Mouse (Mus musculus) Patski (cell line): ENCODE measurements around the gene A930009A15Rik. TPM values are rescaled to one million over a fixed set of nuclear protein-coding genes. Genes with fewer than 3 reads are reported as not detected.

Experiments used
- ATAC-seq: fragments of 100-300 bp; one replicate; pipeline ENCODE4 v1.8.0; 2021
- CTCF ChIA-PET: fragments of 350-600 bp; sonication (Branson Sonifier 250); formaldehyde crosslinking; loops from one replicate; lab custom pipeline; 2022; ENCODE audit warnings: inconsistent platforms; lab: Charles Lee
- POLR2A ChIA-PET: fragments of 350-600 bp; sonication (Branson Sonifier 250); formaldehyde crosslinking; loops from one replicate; lab custom pipeline; 2022; ENCODE audit warnings: antibody characterized with exemption, inconsistent platforms; lab: Charles Lee
- DNase-seq: peaks from one replicate; pipeline ENCODE4 v3.0.0-alpha.2; 2011; ENCODE audit warnings: low read depth, low spot score
- H3K27me3 ChIP-seq: fragments of 371-371 bp; one replicate; pipeline ENCODE4 v1.5.1; 2021
- CTCF ChIP-seq: fragments of 100-300 bp; IDR thresholded peaks from one replicate; pipeline ENCODE4 v1.5.1; 2021
- in situ Hi-C: fragments of 300-500 bp; cut with MboI; formaldehyde crosslinking; loops from 3 replicates; pipeline ENCODE4 v1.11.1; 2018; ENCODE audit warnings: low pct_unique_long_range_greater_than_20kb, mixed read lengths
- polyA plus RNA-seq: library from polyadenylated mRNA; unstranded; gene quantifications from one replicate; pipeline ENCODE4 v1.2.3, GENCODE M21; 2021

A930009A15Rik gene
- polyA plus RNA-seq, 1 experiment from 2014 or later, result not detected

DNA sequence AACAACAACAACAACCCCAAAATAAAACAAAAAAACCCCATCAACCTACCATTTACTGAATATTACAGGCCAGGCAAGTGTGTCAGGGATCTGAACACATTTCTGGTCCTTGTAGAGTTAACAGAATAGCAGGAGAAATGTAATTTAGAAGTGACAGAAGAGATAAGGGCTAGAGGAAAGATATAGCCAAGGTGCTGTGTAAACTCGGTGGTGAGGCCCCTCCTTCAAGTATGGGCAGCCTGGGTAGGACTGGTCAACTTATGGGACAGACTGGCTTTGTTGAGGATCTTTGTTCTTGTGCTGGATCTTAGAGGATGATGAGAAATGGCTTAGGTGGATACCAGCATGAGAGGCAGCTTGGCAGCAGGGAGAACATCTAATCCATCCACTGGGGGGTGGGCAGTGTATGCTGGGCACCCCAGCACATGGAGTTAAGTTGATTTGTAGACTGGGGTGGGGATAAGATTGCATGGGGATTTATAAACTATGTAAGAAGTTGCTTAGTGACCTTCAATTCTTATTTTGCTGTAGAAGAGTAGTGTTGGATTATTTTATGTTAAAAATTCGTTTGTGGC, 14.5 kb upstream of the A930009A15Rik start:
- POLR2A ChIA-PET, result no interaction called here

DNA sequence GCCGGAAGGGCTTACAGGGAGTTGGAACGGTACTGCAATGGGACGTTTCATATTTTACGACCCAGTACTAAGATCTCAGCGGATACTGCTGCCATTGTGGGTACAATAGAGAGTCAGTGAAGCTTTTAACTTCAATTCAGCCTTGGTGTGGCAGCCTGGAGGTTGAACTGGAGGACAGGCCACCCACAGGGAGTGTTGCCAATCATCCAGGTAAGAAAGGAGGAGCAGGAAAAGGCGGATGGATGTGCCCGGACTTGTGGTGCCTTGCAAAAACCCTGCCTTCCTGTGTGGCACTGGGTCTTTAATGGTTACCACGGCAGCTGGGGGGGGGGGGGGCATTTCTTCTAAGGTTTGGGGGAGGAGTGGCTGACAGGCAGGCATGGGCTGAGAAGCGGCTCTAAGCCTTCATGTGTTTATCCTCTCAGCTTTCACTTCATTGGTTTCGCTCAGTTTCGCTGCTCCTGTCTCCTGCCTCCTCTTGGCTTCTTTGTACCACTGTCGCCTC, 13.0 kb upstream of the A930009A15Rik start:
- in situ Hi-C loops, result no loop called here
- DNase-seq, result no peak

More for the DNA sequence above, 14.5 kb upstream of the A930009A15Rik start:
- in situ Hi-C loops, result no loop called here
- peaks cover 5% of the 10 kb centered on the region for H3K27me3 ChIP-seq
- CTCF ChIA-PET, result no interaction called here
- ATAC-seq, result no peak
- DNase-seq, result no peak
- TF ChIP-seq CTCF, result no peak

GRCm38 (mm10) chr10:115561136-115561880, 8.5 kb upstream of the A930009A15Rik start:
- no peak for DNase-seq
- ChIA-PET POLR2A (no interaction called here), CTCF (no interaction called here)
- ATAC-seq, result no peak
- in situ Hi-C loops, result no loop called here
- H3K27me3 ChIP-seq, result peaks cover 5% of the 10 kb centered on the region
- TF ChIP-seq CTCF, result no peak

More for the DNA sequence above, 13.0 kb upstream of the A930009A15Rik start:
- peaks cover 5% of the 10 kb centered on the region for H3K27me3 ChIP-seq
- POLR2A ChIA-PET, result no interaction called here
- CTCF ChIA-PET, result no interaction called here
- TF ChIP-seq CTCF, result no peak
- no peak for ATAC-seq

GRCm38 (mm10) chr10:115562911-115563686, 6.7 kb upstream of the A930009A15Rik start:
- H3K27me3 ChIP-seq, result peaks cover 5% of the 10 kb centered on the region
- POLR2A ChIA-PET, result no interaction called here
- CTCF ChIA-PET, result no interaction called here
- ATAC-seq (no peak), DNase-seq (no peak)
- in situ Hi-C loops, result no loop called here
- no peak for TF ChIP-seq CTCF

- DNase-seq, result no peak
- H3K27me3 ChIP-seq, result peaks cover 5% of the 10 kb centered on the region
- ChIA-PET POLR2A (no interaction called here), CTCF (no interaction called here)
- TF ChIP-seq CTCF, result no peak
- ATAC-seq, result no peak
- in situ Hi-C loops, result no loop called here
These were observed 5.8 kb upstream of the A930009A15Rik start for GRCm38 (mm10) chr10:115563961-115564360.

- CTCF ChIA-PET, result no interaction called here
- ATAC-seq (no peak), DNase-seq (no peak)
- in situ Hi-C loops, result no loop called here
- peaks cover 25% of the 10 kb centered on the region for H3K27me3 ChIP-seq
- POLR2A ChIA-PET, result no interaction called here
- no peak for TF ChIP-seq CTCF
These were observed 791 bp downstream of the A930009A15Rik start for GRCm38 (mm10) chr10:115570577-115570976.

- ChIA-PET POLR2A (no interaction called here), CTCF (interaction anchor here (0.8 to 1.5 kb wide), 2 partner anchors 22 to 28 kb away, joined by 3 read pairs; no protein-coding TSS in a partner anchor)
- in situ Hi-C loops, result no loop called here
- H3K27me3 ChIP-seq, result peaks cover 25% of the 10 kb centered on the region
- TF ChIP-seq CTCF, result no peak
- DNase-seq (no peak), ATAC-seq (no peak)
These were observed 1.5 kb downstream of the A930009A15Rik start for GRCm38 (mm10) chr10:115571317-115571716.

GRCm38 (mm10) chr10:115571734-115572440, 2.1 kb downstream of the A930009A15Rik start:
- TF ChIP-seq CTCF, result no peak
- ATAC-seq, result no peak
- ChIA-PET POLR2A (no interaction called here), CTCF (interaction anchor here (0.8 to 1.5 kb wide), 3 partner anchors 9 to 28 kb away, joined by 3 read pairs; no protein-coding TSS in a partner anchor)
- in situ Hi-C loops, result no loop called here
- H3K27me3 ChIP-seq, result peaks cover 25% of the 10 kb centered on the region
- DNase-seq, result no peak

DNA sequence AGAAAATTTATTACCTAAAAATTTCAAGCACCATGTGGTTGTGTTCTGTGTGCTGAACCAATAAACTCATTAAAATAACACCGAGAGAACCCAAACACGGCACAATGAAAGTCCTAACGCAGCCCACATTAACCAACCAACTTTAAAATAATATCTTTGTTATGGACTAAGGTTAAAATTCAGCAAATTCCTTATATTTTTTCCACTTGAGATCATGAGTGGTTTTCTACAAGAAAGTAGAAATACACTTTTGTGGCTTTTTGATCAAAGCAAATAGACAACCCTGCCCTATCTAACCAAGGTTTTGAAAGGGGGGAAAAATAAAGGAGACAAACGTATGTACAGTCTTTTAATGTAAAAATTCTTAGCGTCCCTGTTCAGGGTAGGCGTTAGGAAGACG, 9.3 kb downstream of the A930009A15Rik start:
- DNase-seq (no peak), ATAC-seq (no peak)
- peaks cover 37% of the 10 kb centered on the region for H3K27me3 ChIP-seq
- in situ Hi-C loops, result no loop called here
- no peak for TF ChIP-seq CTCF
- POLR2A ChIA-PET, result no interaction called here
- CTCF ChIA-PET, result no interaction called here

- TF ChIP-seq CTCF, result no peak
- peaks cover 36% of the 10 kb centered on the region for H3K27me3 ChIP-seq
- DNase-seq, result no peak
- ChIA-PET POLR2A (no interaction called here), CTCF (no interaction called here)
- ATAC-seq, result no peak
- in situ Hi-C loops, result no loop called here
These were observed 9.7 kb downstream of the A930009A15Rik start for GRCm38 (mm10) chr10:115579494-115579893.
